Mouse (Mus musculus) thymus, adult 2 months (tissue): ENCODE data around the gene Tenm4.

Source experiments
- CTCF ChIP-seq: fragments of 200-500 bp; IDR thresholded peaks from 2 replicates; pipeline ENCODE4 v1.5.1; 2012; ENCODE audit warnings: mild to moderate bottlenecking, control low read depth, low read length, moderate library complexity, borderline replicate concordance; ENCODE audit not compliant: control insufficient read depth, poor library complexity, insufficient read depth; ENCODE audit errors: extremely low read depth
- POLR2A ChIP-seq: fragments of 200-500 bp; IDR thresholded peaks from 2 replicates; pipeline ENCODE4 v1.6.1; 2012; ENCODE audit warnings: mild to moderate bottlenecking, low read length, control low read depth, moderate library complexity; ENCODE audit not compliant: control insufficient read depth, poor library complexity, insufficient read depth; ENCODE audit errors: extremely low read depth

- TF ChIP-seq CTCF (no peak), POLR2A (no peak)
These were observed 719.1 kb downstream of the Tenm4 start for GRCm38 (mm10) chr7:96890035-96890621.
